Mouse (Mus musculus): Measurements from ENCODE around the gene Fam210b.

Fam210b gene

DNA sequence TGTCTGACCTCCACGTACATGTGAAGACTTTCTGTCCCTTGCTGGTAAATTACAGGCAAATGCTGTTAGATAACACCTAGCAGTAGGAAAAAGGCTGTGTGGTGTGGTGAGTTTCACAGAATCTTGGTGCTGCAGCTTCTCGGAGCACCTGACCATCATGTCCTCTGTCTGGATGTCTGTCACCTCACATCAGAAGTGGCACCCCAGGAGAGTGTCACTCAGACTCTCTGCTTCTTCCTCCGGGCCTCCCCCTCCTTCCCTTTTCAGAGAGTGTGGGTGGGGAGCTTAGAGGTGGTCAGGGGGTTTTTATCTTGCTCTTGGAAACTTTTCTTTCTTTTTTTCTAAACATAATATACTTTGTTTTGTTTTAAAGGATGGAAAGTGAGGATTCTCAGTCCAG is 59.6 kb downstream of the Fam210b start:
- no peak for DNase-seq (ENCODE audit: low read depth)
